Mouse (Mus musculus): ENCODE results near the gene C77080. TPM values are rescaled to one million over a fixed set of nuclear protein-coding genes. Genes with fewer than 3 reads are reported as not detected.
"Not testable (repeated sequence)": the region's sequence is repeated elsewhere in the genome, so short reads cannot be mapped to it uniquely, and the experiment has no call there.

Gene C77080
- polyA plus RNA-seq, 1 experiment from 2014 or later, result 5.1 TPM

GRCm38 (mm10) chr4:129221097-129222010 lies 39.9 kb downstream of the C77080 start:
- no peak overlapping the region for H3K27ac ChIP-seq
- H3K4me1 ChIP-seq (replicated peaks), result peaks cover 36% of the 10 kb centered on the region
- peaks cover 15% of the 10 kb centered on the region for H3K27me3 ChIP-seq
- no peaks in the 10 kb centered on the region for H3K9me3 ChIP-seq
- 76% methylated on average over 23 of the region's 23 CpGs for WGBS
- no peak overlapping the region for H3K4me2 ChIP-seq (replicated peaks)
- H3K4me3 ChIP-seq (replicated peaks), result no peak overlapping the region
- H3K36me3 ChIP-seq, result peaks cover 85% of the 10 kb centered on the region
- ATAC-seq, result no peak
- H3K9ac ChIP-seq (replicated peaks), result no peak overlapping the region; the same call in 1 of the 2 replicates

- H3K4me3 ChIP-seq (replicated peaks), result no peak overlapping the region
- H3K36me3 ChIP-seq, result peaks cover 90% of the 10 kb centered on the region
- H3K27ac ChIP-seq, result 0 out of 2 replicates have a peak overlapping the region, but pooled peaks have one; percentile 11
- 0 out of 2 replicates have a peak overlapping the region, but pooled peaks have one; percentile 4 for H3K9ac ChIP-seq (replicated peaks)
- 79% methylated on average over 7 of the region's 7 CpGs for WGBS
- no peak for ATAC-seq
- no peak overlapping the region for H3K4me2 ChIP-seq (replicated peaks)
- peaks cover 28% of the 10 kb centered on the region for H3K4me1 ChIP-seq (replicated peaks)
- H3K27me3 ChIP-seq, result peaks cover 13% of the 10 kb centered on the region
- H3K9me3 ChIP-seq, result no peaks in the 10 kb centered on the region
Observed at GRCm38 (mm10) chr4:129220376-129221089, 40.7 kb downstream of the C77080 start.

GRCm38 (mm10) chr4:129219198-129219597 lies 42.0 kb downstream of the C77080 start:
- 86% methylated on average over 10 of the region's 10 CpGs for WGBS
- H3K9me3 ChIP-seq, result no peaks in the 10 kb centered on the region
- H3K27me3 ChIP-seq, result no peaks in the 10 kb centered on the region
- peaks cover 18% of the 10 kb centered on the region for H3K4me1 ChIP-seq (replicated peaks)
- no peak overlapping the region for H3K4me2 ChIP-seq (replicated peaks)
- H3K9ac ChIP-seq (replicated peaks), result no peak overlapping the region
- no peak overlapping the region for H3K4me3 ChIP-seq (replicated peaks)
- no peak overlapping the region for H3K27ac ChIP-seq
- peaks cover 93% of the 10 kb centered on the region for H3K36me3 ChIP-seq
- no peak for ATAC-seq

- ATAC-seq, result no peak
Observed at GRCm38 (mm10) chr4:129218569-129219175, 42.5 kb downstream of the C77080 start.

GRCm38 (mm10) chr4:129212486-129212885 lies 48.7 kb downstream of the C77080 start:
- peaks cover 92% of the 10 kb centered on the region for H3K36me3 ChIP-seq
- ATAC-seq; H3K9ac ChIP-seq (replicated peaks); H3K9me3 ChIP-seq; H3K4me3 ChIP-seq (replicated peaks); H3K27me3 ChIP-seq; H3K27ac ChIP-seq; H3K4me2 ChIP-seq (replicated peaks); H3K4me1 ChIP-seq (replicated peaks): not testable (repeated sequence)
- WGBS, result 69% methylated on average over 3 of the region's 3 CpGs

More at GRCm38 (mm10) chr4:129218569-129219175, 42.5 kb downstream of the C77080 start:
- no peak overlapping the region for H3K27ac ChIP-seq
- no peak overlapping the region for H3K4me2 ChIP-seq (replicated peaks)
- WGBS, result 83% methylated on average over 7 of the region's 7 CpGs
- H3K36me3 ChIP-seq, result peaks cover 93% of the 10 kb centered on the region
- H3K9ac ChIP-seq (replicated peaks), result no peak overlapping the region
- no peaks in the 10 kb centered on the region for H3K27me3 ChIP-seq
- peaks cover 13% of the 10 kb centered on the region for H3K4me1 ChIP-seq (replicated peaks)
- no peaks in the 10 kb centered on the region for H3K9me3 ChIP-seq
- no peak overlapping the region for H3K4me3 ChIP-seq (replicated peaks)

- no peak for ATAC-seq
- 83% methylated on average over 4 of the region's 4 CpGs for WGBS
- Histone ChIP-seq H3K4me1 (replicated peaks) (no peaks in the 10 kb centered on the region), H3K27ac (no peak overlapping the region), H3K9ac (replicated peaks) (no peak overlapping the region), H3K9me3 (no peaks in the 10 kb centered on the region), H3K27me3 (no peaks in the 10 kb centered on the region), H3K4me3 (replicated peaks) (no peak overlapping the region), H3K36me3 (peaks cover 92% of the 10 kb centered on the region), H3K4me2 (replicated peaks) (no peak overlapping the region)
Observed at GRCm38 (mm10) chr4:129211461-129211860, 49.7 kb downstream of the C77080 start.

- H3K36me3 ChIP-seq, result peaks cover 92% of the 10 kb centered on the region
- H3K9me3 ChIP-seq, result no peaks in the 10 kb centered on the region
- no peak overlapping the region for H3K4me2 ChIP-seq (replicated peaks)
- WGBS, result 61% methylated on average over 7 of the region's 7 CpGs
- no peaks in the 10 kb centered on the region for H3K4me1 ChIP-seq (replicated peaks)
- no peak for ATAC-seq
- H3K4me3 ChIP-seq (replicated peaks), result no peak overlapping the region
- no peak overlapping the region for H3K27ac ChIP-seq
- no peak overlapping the region for H3K9ac ChIP-seq (replicated peaks)
- no peaks in the 10 kb centered on the region for H3K27me3 ChIP-seq
Observed at GRCm38 (mm10) chr4:129209504-129209903, 51.7 kb downstream of the C77080 start.

- H3K36me3 ChIP-seq, result peaks cover 93% of the 10 kb centered on the region
Observed at GRCm38 (mm10) chr4:129206792-129207191, 54.4 kb downstream of the C77080 start.

GRCm38 (mm10) chr4:129204655-129205054 lies 56.5 kb downstream of the C77080 start:
- no peak overlapping the region for H3K9ac ChIP-seq (replicated peaks)
- H3K4me3 ChIP-seq (replicated peaks), result no peak overlapping the region
- no peak overlapping the region for H3K4me2 ChIP-seq (replicated peaks)
- no peaks in the 10 kb centered on the region for H3K27me3 ChIP-seq
- no peaks in the 10 kb centered on the region for H3K4me1 ChIP-seq (replicated peaks)
- WGBS, result 96% methylated on average over 10 of the region's 10 CpGs
- H3K9me3 ChIP-seq, result no peaks in the 10 kb centered on the region
- H3K27ac ChIP-seq, result no peak overlapping the region
- ATAC-seq, result no peak
- H3K36me3 ChIP-seq, result peaks cover 93% of the 10 kb centered on the region

More at GRCm38 (mm10) chr4:129206792-129207191, 54.4 kb downstream of the C77080 start:
- H3K4me1 ChIP-seq (replicated peaks), result no peaks in the 10 kb centered on the region
- no peaks in the 10 kb centered on the region for H3K9me3 ChIP-seq
- no peak overlapping the region for H3K27ac ChIP-seq
- WGBS, result 95% methylated on average over 8 of the region's 8 CpGs
- H3K9ac ChIP-seq (replicated peaks), result no peak overlapping the region
- no peaks in the 10 kb centered on the region for H3K27me3 ChIP-seq
- H3K4me3 ChIP-seq (replicated peaks), result no peak overlapping the region
- H3K4me2 ChIP-seq (replicated peaks), result no peak overlapping the region
- no peak for ATAC-seq

GRCm38 (mm10) chr4:129197514-129197913 lies 63.7 kb downstream of the C77080 start:
- H3K9me3 ChIP-seq, result no peaks in the 10 kb centered on the region
- H3K4me1 ChIP-seq (replicated peaks), result no peaks in the 10 kb centered on the region
- no peak overlapping the region for H3K9ac ChIP-seq (replicated peaks)
- no peak overlapping the region for H3K27ac ChIP-seq
- H3K27me3 ChIP-seq, result no peaks in the 10 kb centered on the region
- H3K36me3 ChIP-seq, result peaks cover 75% of the 10 kb centered on the region
- ATAC-seq, result no peak
- H3K4me3 ChIP-seq (replicated peaks), result no peak overlapping the region
- WGBS, result 99% methylated on average over 6 of the region's 6 CpGs
- H3K4me2 ChIP-seq (replicated peaks), result no peak overlapping the region

- Histone ChIP-seq H3K4me2 (replicated peaks) (no peak overlapping the region), H3K36me3 (peaks cover 48% of the 10 kb centered on the region)
Observed at GRCm38 (mm10) chr4:129194280-129194679, 66.9 kb downstream of the C77080 start.

More at GRCm38 (mm10) chr4:129194280-129194679, 66.9 kb downstream of the C77080 start:
- no peak for ATAC-seq
- no peak overlapping the region for H3K9ac ChIP-seq (replicated peaks)
- WGBS, result 92% methylated on average over 1 of the region's 1 CpGs
- H3K4me1 ChIP-seq (replicated peaks), result peaks cover 21% of the 10 kb centered on the region
- no peak overlapping the region for H3K4me3 ChIP-seq (replicated peaks)
- no peak overlapping the region for H3K27ac ChIP-seq
- no peaks in the 10 kb centered on the region for H3K27me3 ChIP-seq
- no peaks in the 10 kb centered on the region for H3K9me3 ChIP-seq

Data from midbrain, embryonic 13.5 days (tissue).